Mouse (Mus musculus): ENCODE data around the gene Zfyve16. TPM values are rescaled to one million over a fixed set of nuclear protein-coding genes. Genes with fewer than 3 reads are reported as not detected.

The Zfyve16 gene
- total RNA-seq, 1 experiment from 2014 or later = 20.7 TPM

- no peak for DNase-seq
Measured at GRCm38 (mm10) chr13:92467891-92468290, 62.8 kb downstream of the Zfyve16 start.

DNA sequence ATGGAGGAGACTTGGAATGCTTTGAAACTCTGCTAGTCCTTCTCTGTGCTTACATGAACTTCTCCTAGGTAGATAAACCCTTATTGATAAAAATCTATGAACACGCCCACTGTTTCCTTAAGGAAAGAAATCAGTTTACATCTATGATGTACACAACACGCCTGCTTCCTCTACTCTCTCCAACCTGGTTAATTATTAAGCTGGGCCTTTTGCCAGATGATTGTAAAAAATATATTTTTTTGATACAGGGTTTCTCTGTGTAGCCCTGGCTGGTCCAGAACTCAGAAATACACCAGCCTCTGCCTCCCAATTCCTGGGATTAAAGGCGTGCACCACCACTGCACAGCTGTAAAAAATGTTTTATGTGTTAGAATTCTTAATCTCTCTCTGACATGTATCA is 66.0 kb downstream of the Zfyve16 start:
- no peak for DNase-seq

GRCm38 (mm10) chr13:92446872-92447271 is 83.8 kb downstream of the Zfyve16 start:
- DNase-seq = no peak

- no peak for DNase-seq
Measured at GRCm38 (mm10) chr13:92440286-92440685, 90.4 kb downstream of the Zfyve16 start.

DNA sequence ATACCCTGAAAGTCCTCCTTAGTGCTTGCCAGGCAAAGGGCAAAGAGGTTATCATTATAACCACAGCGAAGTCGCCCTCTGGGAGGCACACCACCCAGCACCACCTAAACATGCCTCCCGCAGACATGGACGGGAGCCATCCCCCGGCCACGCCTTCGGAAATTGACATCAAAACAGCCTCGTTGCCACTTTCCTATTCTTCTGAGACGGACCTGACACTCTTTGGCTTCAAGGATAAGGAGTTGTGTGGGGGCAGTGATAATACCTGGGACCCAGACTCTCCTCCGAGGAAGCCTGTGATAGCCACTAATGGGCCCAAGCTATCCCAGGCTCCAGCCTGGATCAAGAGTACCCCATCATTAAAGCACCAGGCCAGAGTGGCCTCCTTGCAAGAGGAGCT is 92.0 kb downstream of the Zfyve16 start:
- DNase-seq = no peak

Other genes with a start within 250 kb of the Zfyve16 start
- gene Gm20379, start 224.9 kb downstream of the Zfyve16 start, total RNA-seq (2021) = not detected in 2 replicates
- 4.3 and 7.3 TPM in 2 replicates for gene Dhfr, start 176.1 kb downstream of the Zfyve16 start, total RNA-seq (2021)
- 19.0 and 23.2 TPM in 2 replicates for gene Msh3, start 175.9 kb downstream of the Zfyve16 start, total RNA-seq (2021)
- gene Ankrd34b, start 105.0 kb downstream of the Zfyve16 start, total RNA-seq (2021) = 0.34 and 0.63 TPM in 2 replicates
- 4.6 and 6.0 TPM in 2 replicates for gene Fam151b, start 46.9 kb downstream of the Zfyve16 start, total RNA-seq (2021)
- not detected in 2 replicates for gene Spz1, start 45.3 kb upstream of the Zfyve16 start, total RNA-seq (2021)
- gene Serinc5, start 80.2 kb upstream of the Zfyve16 start, total RNA-seq (2021) = 50.4 and 53.1 TPM in 2 replicates

All from adrenal gland, postnatal 14 days (tissue).